Mouse (Mus musculus): ENCODE data around the gene Dab1. TPM values are rescaled to one million over a fixed set of nuclear protein-coding genes. Genes with fewer than 3 reads are reported as not detected.
A peak's percentile ranks its signal among the peaks of the same experiment; 100 is the strongest.

Dab1 gene
- polyA plus RNA-seq, 1 experiment from 2014 or later: 195 TPM

GRCm38 (mm10) chr4:104113209-104114005 is 494.2 kb downstream of the Dab1 start:
- Histone ChIP-seq H3K4me2 (ENCODE audit: low read length) (peak overlapping the region; percentile 14; the same call in 1 of the 2 replicates), H3K9me3 (ENCODE audit: control insufficient read depth, low read length) (no peaks in the 10 kb centered on the region), H3K4me3 (replicated peaks; ENCODE audit: low read length) (no peak overlapping the region), H3K36me3 (ENCODE audit: control insufficient read depth, insufficient read depth) (no peaks in the 10 kb centered on the region), H3K27me3 (replicated peaks; ENCODE audit: control insufficient read depth, insufficient read depth, low read length) (no peaks in the 10 kb centered on the region), H3K4me1 (replicated peaks; ENCODE audit: control insufficient read depth, insufficient read depth, low read length) (peaks cover 15% of the 10 kb centered on the region), H3K27ac (ENCODE audit: low read length) (peak overlapping the region; percentile 84), H3K9ac (replicated peaks; ENCODE audit: low read depth, low read length) (no peak overlapping the region)
- peak; percentile 78 for ATAC-seq
- 47% methylated on average over 13 of the region's 13 CpGs for WGBS

DNA sequence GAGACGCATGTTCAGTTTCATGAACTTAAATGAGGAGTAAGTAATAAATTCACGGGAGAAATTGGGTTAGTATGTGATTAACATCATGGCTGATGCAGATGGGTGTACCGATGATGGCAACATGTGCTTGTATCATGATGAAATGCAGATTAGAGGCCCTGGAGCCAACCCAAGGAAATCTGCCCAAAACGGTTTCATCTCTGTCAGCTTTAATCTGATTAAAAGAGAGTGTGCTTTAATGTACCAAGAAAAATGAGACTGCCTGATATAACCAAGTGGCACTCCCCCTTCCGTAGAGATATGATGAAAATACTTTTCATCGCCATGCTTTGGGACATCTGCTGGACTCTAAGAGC is 494.8 kb downstream of the Dab1 start:
- no peak overlapping the region for H3K9ac ChIP-seq (replicated peaks; ENCODE audit: low read depth, low read length)
- H3K36me3 ChIP-seq (ENCODE audit: control insufficient read depth, insufficient read depth): no peaks in the 10 kb centered on the region
- H3K27me3 ChIP-seq (replicated peaks; ENCODE audit: control insufficient read depth, insufficient read depth, low read length): no peaks in the 10 kb centered on the region
- H3K27ac ChIP-seq (ENCODE audit: low read length): peak overlapping the region; percentile 84
- 52% methylated on average over 6 of the region's 6 CpGs for WGBS
- H3K4me3 ChIP-seq (replicated peaks; ENCODE audit: low read length): no peak overlapping the region
- peaks cover 15% of the 10 kb centered on the region for H3K4me1 ChIP-seq (replicated peaks; ENCODE audit: control insufficient read depth, insufficient read depth, low read length)
- H3K9me3 ChIP-seq (ENCODE audit: control insufficient read depth, low read length): no peaks in the 10 kb centered on the region
- peak overlapping the region; percentile 14; the same call in 1 of the 2 replicates for H3K4me2 ChIP-seq (ENCODE audit: low read length)
- ATAC-seq: peak; percentile 77

- Histone ChIP-seq H3K36me3 (ENCODE audit: control insufficient read depth, insufficient read depth) (no peaks in the 10 kb centered on the region), H3K9me3 (ENCODE audit: control insufficient read depth, low read length) (no peaks in the 10 kb centered on the region), H3K4me3 (replicated peaks; ENCODE audit: low read length) (no peak overlapping the region), H3K4me1 (replicated peaks; ENCODE audit: control insufficient read depth, insufficient read depth, low read length) (no peaks in the 10 kb centered on the region), H3K9ac (replicated peaks; ENCODE audit: low read depth, low read length) (no peak overlapping the region), H3K27me3 (replicated peaks; ENCODE audit: control insufficient read depth, insufficient read depth, low read length) (no peaks in the 10 kb centered on the region), H3K4me2 (ENCODE audit: low read length) (no peak overlapping the region), H3K27ac (ENCODE audit: low read length) (no peak overlapping the region)
- 87% methylated on average over 4 of the region's 4 CpGs for WGBS
- no peak for ATAC-seq
Measured at GRCm38 (mm10) chr4:104120108-104120507, 500.9 kb downstream of the Dab1 start.

- Histone ChIP-seq H3K4me1 (replicated peaks; ENCODE audit: control insufficient read depth, insufficient read depth, low read length) (no peaks in the 10 kb centered on the region), H3K27ac (ENCODE audit: low read length) (no peak overlapping the region), H3K36me3 (ENCODE audit: control insufficient read depth, insufficient read depth) (no peaks in the 10 kb centered on the region), H3K27me3 (replicated peaks; ENCODE audit: control insufficient read depth, insufficient read depth, low read length) (no peaks in the 10 kb centered on the region), H3K9ac (replicated peaks; ENCODE audit: low read depth, low read length) (no peak overlapping the region), H3K4me3 (replicated peaks; ENCODE audit: low read length) (no peak overlapping the region), H3K9me3 (ENCODE audit: control insufficient read depth, low read length) (no peaks in the 10 kb centered on the region), H3K4me2 (ENCODE audit: low read length) (no peak overlapping the region)
- 76% methylated on average over 5 of the region's 5 CpGs for WGBS
- ATAC-seq: no peak
Measured at GRCm38 (mm10) chr4:104121959-104122358, 502.8 kb downstream of the Dab1 start.

GRCm38 (mm10) chr4:104122364-104122763 is 503.2 kb downstream of the Dab1 start:
- ATAC-seq: no peak
- no peak overlapping the region for H3K4me2 ChIP-seq (ENCODE audit: low read length)
- no peaks in the 10 kb centered on the region for H3K27me3 ChIP-seq (replicated peaks; ENCODE audit: control insufficient read depth, insufficient read depth, low read length)
- no peaks in the 10 kb centered on the region for H3K4me1 ChIP-seq (replicated peaks; ENCODE audit: control insufficient read depth, insufficient read depth, low read length)
- H3K36me3 ChIP-seq (ENCODE audit: control insufficient read depth, insufficient read depth): no peaks in the 10 kb centered on the region
- WGBS: 82% methylated on average over 1 of the region's 1 CpGs
- no peak overlapping the region for H3K9ac ChIP-seq (replicated peaks; ENCODE audit: low read depth, low read length)
- no peaks in the 10 kb centered on the region for H3K9me3 ChIP-seq (ENCODE audit: control insufficient read depth, low read length)
- H3K27ac ChIP-seq (ENCODE audit: low read length): no peak overlapping the region
- no peak overlapping the region for H3K4me3 ChIP-seq (replicated peaks; ENCODE audit: low read length)

DNA sequence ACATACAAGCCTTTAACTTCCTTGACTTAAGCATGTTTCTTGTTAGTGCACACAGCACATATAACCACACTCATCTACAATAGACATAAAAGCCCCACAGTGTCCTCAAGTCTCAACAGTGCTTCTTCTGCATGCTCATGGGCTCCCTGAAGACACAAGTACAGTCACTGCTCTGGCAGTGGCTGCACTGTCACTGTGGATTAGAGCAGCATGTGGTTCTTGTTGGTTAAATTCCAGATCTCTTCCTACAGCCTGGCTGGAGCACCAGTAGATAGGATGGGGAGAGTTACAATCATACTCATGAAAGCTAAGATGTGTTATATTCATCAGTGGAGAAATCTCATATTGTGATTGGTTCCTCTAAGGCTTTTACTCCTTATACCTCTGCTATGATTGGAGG is 534.5 kb downstream of the Dab1 start:
- no peak overlapping the region for H3K27ac ChIP-seq (ENCODE audit: low read length)
- H3K9ac ChIP-seq (replicated peaks; ENCODE audit: low read depth, low read length): no peak overlapping the region
- H3K9me3 ChIP-seq (ENCODE audit: control insufficient read depth, low read length): no peaks in the 10 kb centered on the region
- no peaks in the 10 kb centered on the region for H3K4me1 ChIP-seq (replicated peaks; ENCODE audit: control insufficient read depth, insufficient read depth, low read length)
- H3K27me3 ChIP-seq (replicated peaks; ENCODE audit: control insufficient read depth, insufficient read depth, low read length): no peaks in the 10 kb centered on the region
- H3K4me3 ChIP-seq (replicated peaks; ENCODE audit: low read length): no peak overlapping the region
- no peak for ATAC-seq
- H3K4me2 ChIP-seq (ENCODE audit: low read length): no peak overlapping the region
- no peaks in the 10 kb centered on the region for H3K36me3 ChIP-seq (ENCODE audit: control insufficient read depth, insufficient read depth)

DNA sequence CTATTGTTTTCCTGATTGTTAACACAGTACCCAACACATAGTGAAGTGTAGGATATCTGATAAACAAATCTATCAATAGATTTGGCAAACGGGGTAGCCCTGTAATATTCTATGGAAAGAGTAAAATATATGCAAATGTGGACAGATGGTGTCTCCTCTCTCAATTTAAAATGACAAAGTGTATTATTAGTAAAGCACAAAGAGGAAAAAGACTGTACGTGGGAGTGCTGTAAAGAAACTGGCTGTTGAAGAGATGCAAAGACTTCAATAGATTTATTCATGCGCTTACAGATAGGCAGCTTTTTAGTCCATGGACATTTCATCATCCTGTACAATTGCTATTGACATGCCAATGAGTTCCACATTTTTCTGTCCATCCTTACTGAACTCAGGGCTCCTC is 558.9 kb downstream of the Dab1 start:
- Histone ChIP-seq H3K27ac (ENCODE audit: low read length) (no peak overlapping the region), H3K36me3 (ENCODE audit: control insufficient read depth, insufficient read depth) (no peaks in the 10 kb centered on the region), H3K4me1 (replicated peaks; ENCODE audit: control insufficient read depth, insufficient read depth, low read length) (0 out of 2 replicates have a peak, but pooled peaks cover 2% of the 10 kb centered on the region), H3K9me3 (ENCODE audit: control insufficient read depth, low read length) (no peaks in the 10 kb centered on the region), H3K4me2 (ENCODE audit: low read length) (no peak overlapping the region), H3K27me3 (replicated peaks; ENCODE audit: control insufficient read depth, insufficient read depth, low read length) (no peaks in the 10 kb centered on the region), H3K9ac (replicated peaks; ENCODE audit: low read depth, low read length) (no peak overlapping the region), H3K4me3 (replicated peaks; ENCODE audit: low read length) (no peak overlapping the region)
- no peak for ATAC-seq
- WGBS: 64% methylated on average over 3 of the region's 3 CpGs

GRCm38 (mm10) chr4:104186311-104186710 is 567.2 kb downstream of the Dab1 start:
- ATAC-seq: no peak
- H3K27ac ChIP-seq (ENCODE audit: low read length): no peak overlapping the region
- H3K9me3 ChIP-seq (ENCODE audit: control insufficient read depth, low read length): no peaks in the 10 kb centered on the region
- no peak overlapping the region for H3K4me2 ChIP-seq (ENCODE audit: low read length)
- no peaks in the 10 kb centered on the region for H3K27me3 ChIP-seq (replicated peaks; ENCODE audit: control insufficient read depth, insufficient read depth, low read length)
- no peak overlapping the region for H3K9ac ChIP-seq (replicated peaks; ENCODE audit: low read depth, low read length)
- peaks cover 5% of the 10 kb centered on the region; the same call in 1 of the 2 replicates for H3K4me1 ChIP-seq (replicated peaks; ENCODE audit: control insufficient read depth, insufficient read depth, low read length)
- 37% methylated on average over 4 of the region's 4 CpGs for WGBS
- H3K4me3 ChIP-seq (replicated peaks; ENCODE audit: low read length): no peak overlapping the region
- no peaks in the 10 kb centered on the region for H3K36me3 ChIP-seq (ENCODE audit: control insufficient read depth, insufficient read depth)

GRCm38 (mm10) chr4:104198635-104199034 is 579.5 kb downstream of the Dab1 start:
- Histone ChIP-seq H3K27ac (ENCODE audit: low read length) (no peak overlapping the region), H3K36me3 (ENCODE audit: control insufficient read depth, insufficient read depth) (no peaks in the 10 kb centered on the region), H3K27me3 (replicated peaks; ENCODE audit: control insufficient read depth, insufficient read depth, low read length) (no peaks in the 10 kb centered on the region), H3K4me1 (replicated peaks; ENCODE audit: control insufficient read depth, insufficient read depth, low read length) (no peaks in the 10 kb centered on the region), H3K9me3 (ENCODE audit: control insufficient read depth, low read length) (no peaks in the 10 kb centered on the region), H3K4me3 (replicated peaks; ENCODE audit: low read length) (no peak overlapping the region), H3K4me2 (ENCODE audit: low read length) (no peak overlapping the region), H3K9ac (replicated peaks; ENCODE audit: low read depth, low read length) (no peak overlapping the region)
- 83% methylated on average over 8 of the region's 8 CpGs for WGBS
- no peak for ATAC-seq

DNA sequence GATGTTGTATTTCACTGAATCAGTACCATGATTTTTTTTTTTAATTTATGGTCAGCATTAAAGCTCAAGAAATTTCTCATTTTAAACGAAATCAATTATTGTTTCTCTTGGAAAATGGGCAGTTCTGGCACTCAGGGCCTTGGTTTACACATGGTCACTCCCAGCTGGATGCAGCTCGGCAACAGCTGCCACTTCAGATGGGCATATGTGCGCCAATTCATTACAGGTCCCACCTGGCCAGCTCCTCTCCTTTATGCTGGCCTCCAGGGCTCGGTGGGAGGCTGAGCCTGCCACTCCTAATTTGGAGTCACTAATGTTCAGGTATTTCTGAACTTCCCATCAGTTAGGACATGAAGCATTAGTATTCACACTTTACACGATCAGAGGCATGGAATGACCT is 582.5 kb downstream of the Dab1 start:
- no peaks in the 10 kb centered on the region for H3K36me3 ChIP-seq (ENCODE audit: control insufficient read depth, insufficient read depth)
- ATAC-seq: no peak
- H3K9me3 ChIP-seq (ENCODE audit: control insufficient read depth, low read length): no peaks in the 10 kb centered on the region
- no peak overlapping the region for H3K9ac ChIP-seq (replicated peaks; ENCODE audit: low read depth, low read length)
- H3K4me2 ChIP-seq (ENCODE audit: low read length): no peak overlapping the region
- 70% methylated on average over 5 of the region's 5 CpGs for WGBS
- no peaks in the 10 kb centered on the region for H3K27me3 ChIP-seq (replicated peaks; ENCODE audit: control insufficient read depth, insufficient read depth, low read length)
- no peaks in the 10 kb centered on the region for H3K4me1 ChIP-seq (replicated peaks; ENCODE audit: control insufficient read depth, insufficient read depth, low read length)
- H3K4me3 ChIP-seq (replicated peaks; ENCODE audit: low read length): no peak overlapping the region
- H3K27ac ChIP-seq (ENCODE audit: low read length): no peak overlapping the region

All from forebrain, embryonic 16.5 days (tissue).